Mouse (Mus musculus) heart, embryonic 15.5 days (tissue): Measurements from ENCODE around the gene Elovl2. TPM values are rescaled to one million over a fixed set of nuclear protein-coding genes. Genes with fewer than 3 reads are reported as not detected.
A peak's percentile ranks its signal among the peaks of the same experiment; 100 is the strongest.

Source experiments
- ATAC-seq: fragments of 200-750 bp; cut with Nextera tagmentation; replicated peaks from 2 replicates; pipeline ENCODE4 v1.8.0; 2017; ENCODE audit warnings: low read depth, moderate TSS enrichment; ENCODE audit not compliant: insufficient number of reproducible peaks, insufficient read depth, low FRiP score
- H3K27ac ChIP-seq: fragments of 300-500 bp; sonication (generic); 2 replicates; pipeline ENCODE4 v1.5.1; 2015; ENCODE audit warnings: mild to moderate bottlenecking, inconsistent platforms
- H3K27me3 ChIP-seq: fragments of 300-500 bp; sonication (generic); 2 replicates; pipeline ENCODE4 v1.6.1; 2015; ENCODE audit warnings: inconsistent platforms
- H3K36me3 ChIP-seq: fragments of 300-500 bp; sonication (generic); 2 replicates; pipeline ENCODE4 v1.6.1; 2015; ENCODE audit warnings: mild to moderate bottlenecking, inconsistent platforms
- H3K4me1 ChIP-seq: fragments of 300-500 bp; sonication (generic); replicated peaks from 2 replicates; pipeline ENCODE4 v1.6.1; 2015; ENCODE audit warnings: inconsistent platforms
- H3K4me2 ChIP-seq: fragments of 300-500 bp; sonication (generic); 2 replicates; pipeline ENCODE4 v1.6.1; 2015; ENCODE audit warnings: inconsistent platforms, mild to moderate bottlenecking, moderate library complexity
- H3K4me3 ChIP-seq: fragments of 300-500 bp; sonication (generic); 2 replicates; pipeline ENCODE4 v1.5.1; 2015; ENCODE audit warnings: mild to moderate bottlenecking, inconsistent platforms
- H3K9ac ChIP-seq: fragments of 300-500 bp; sonication (generic); 2 replicates; pipeline ENCODE4 v1.6.1; 2015; ENCODE audit warnings: mild to moderate bottlenecking, inconsistent platforms
- H3K9me3 ChIP-seq: fragments of 300-500 bp; sonication (generic); replicated peaks from 2 replicates; pipeline ENCODE4 v1.6.1; 2016; ENCODE audit warnings: inconsistent platforms
- WGBS: fragments of 180-500 bp; shearing (Covaris S2); methylation state at CpG from one replicate; pipeline ENCODE4 v1.1.7; 2015; ENCODE audit warnings: mixed read lengths; 5-methylcytosine and 5-hydroxymethylcytosine counted together
- polyA plus RNA-seq: library from polyadenylated mRNA; unstranded; fragments of >200 nt; fragmentation: Nextera tagmentation; extraction: Ambion mirVana; gene quantifications from 2 replicates; pipeline ENCODE4 v1.2.1, GENCODE M21; 2015

Gene Elovl2
- polyA plus RNA-seq, 1 experiment from 2014 or later, result 0.59 TPM

DNA sequence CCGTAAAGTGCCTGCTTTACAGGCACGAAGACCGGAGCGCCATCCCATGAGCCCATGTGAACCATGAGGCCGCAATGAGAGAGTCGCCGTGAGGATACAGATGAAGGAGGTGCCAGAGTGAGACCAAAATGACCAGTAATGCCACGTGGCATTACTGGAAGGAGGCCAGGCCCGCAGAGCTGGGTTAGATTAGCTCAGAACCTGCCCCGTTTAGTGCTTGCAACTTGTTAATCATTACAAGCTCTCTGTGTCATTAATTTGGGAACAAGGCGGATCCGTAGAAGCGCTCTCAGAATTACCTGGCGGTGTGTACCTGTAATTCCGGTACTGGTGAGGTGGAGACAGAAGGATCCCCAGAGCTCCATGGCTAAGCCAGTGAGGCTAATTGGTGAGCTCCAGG is 12.0 kb upstream of the Elovl2 start:
- Histone ChIP-seq H3K27me3 (no peaks in the 10 kb centered on the region), H3K4me2 (no peak overlapping the region), H3K27ac (no peak overlapping the region), H3K9ac (no peak overlapping the region), H3K9me3 (no peaks in the 10 kb centered on the region), H3K36me3 (no peaks in the 10 kb centered on the region), H3K4me3 (no peak overlapping the region), H3K4me1 (no peaks in the 10 kb centered on the region)
- WGBS, result 89% methylated on average over 15 of the region's 15 CpGs
- no peak for ATAC-seq

DNA sequence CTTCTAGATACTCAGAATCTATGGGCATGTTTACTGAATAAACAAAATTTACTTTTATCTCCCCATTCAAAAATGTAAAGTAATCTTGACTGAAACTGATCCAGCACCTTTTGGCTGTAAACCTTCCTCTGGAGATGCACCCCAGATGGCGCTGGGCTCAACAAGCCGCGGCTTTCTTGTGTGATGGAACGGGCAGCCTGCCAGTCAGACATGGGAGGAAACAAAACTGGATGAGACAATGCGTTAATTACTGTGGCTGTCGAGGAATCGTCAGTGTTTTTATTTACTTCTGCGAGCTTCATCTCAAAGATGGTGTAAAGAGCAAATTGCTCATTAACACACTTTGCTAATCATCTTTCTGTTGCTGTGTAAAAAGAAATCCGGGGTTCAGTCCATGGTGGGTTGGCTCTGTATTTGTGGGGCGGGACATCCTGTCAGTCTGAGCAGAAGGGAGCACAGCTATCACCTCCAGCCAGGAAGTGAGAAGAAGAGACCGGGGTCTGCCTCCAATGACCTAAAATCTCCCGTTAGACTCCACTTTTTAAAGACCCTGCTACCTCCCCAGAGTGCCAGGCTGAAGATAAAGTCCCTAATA is 11.3 kb upstream of the Elovl2 start:
- no peak for ATAC-seq
- no peaks in the 10 kb centered on the region for H3K9me3 ChIP-seq
- no peak overlapping the region for H3K4me2 ChIP-seq
- no peaks in the 10 kb centered on the region for H3K27me3 ChIP-seq
- H3K4me1 ChIP-seq, result no peaks in the 10 kb centered on the region
- no peak overlapping the region for H3K9ac ChIP-seq
- 79% methylated on average over 12 of the region's 12 CpGs for WGBS
- no peaks in the 10 kb centered on the region for H3K36me3 ChIP-seq
- H3K27ac ChIP-seq, result no peak overlapping the region
- H3K4me3 ChIP-seq, result no peak overlapping the region

GRCm38 (mm10) chr13:41230256-41230655 is 10.1 kb upstream of the Elovl2 start:
- Histone ChIP-seq H3K36me3 (no peaks in the 10 kb centered on the region), H3K4me1 (no peaks in the 10 kb centered on the region), H3K27me3 (no peaks in the 10 kb centered on the region), H3K4me3 (no peak overlapping the region), H3K9ac (no peak overlapping the region), H3K27ac (no peak overlapping the region), H3K9me3 (no peaks in the 10 kb centered on the region), H3K4me2 (no peak overlapping the region)
- WGBS, result 71% methylated on average over 5 of the region's 5 CpGs
- no peak for ATAC-seq

GRCm38 (mm10) chr13:41228060-41228459 is 7.9 kb upstream of the Elovl2 start:
- H3K36me3 ChIP-seq, result no peaks in the 10 kb centered on the region
- H3K27ac ChIP-seq, result no peak overlapping the region
- 77% methylated on average over 5 of the region's 5 CpGs for WGBS
- no peak overlapping the region for H3K4me2 ChIP-seq
- no peaks in the 10 kb centered on the region for H3K27me3 ChIP-seq
- H3K4me3 ChIP-seq, result no peak overlapping the region
- no peaks in the 10 kb centered on the region for H3K4me1 ChIP-seq
- H3K9ac ChIP-seq, result no peak overlapping the region
- H3K9me3 ChIP-seq, result no peaks in the 10 kb centered on the region
- no peak for ATAC-seq

DNA sequence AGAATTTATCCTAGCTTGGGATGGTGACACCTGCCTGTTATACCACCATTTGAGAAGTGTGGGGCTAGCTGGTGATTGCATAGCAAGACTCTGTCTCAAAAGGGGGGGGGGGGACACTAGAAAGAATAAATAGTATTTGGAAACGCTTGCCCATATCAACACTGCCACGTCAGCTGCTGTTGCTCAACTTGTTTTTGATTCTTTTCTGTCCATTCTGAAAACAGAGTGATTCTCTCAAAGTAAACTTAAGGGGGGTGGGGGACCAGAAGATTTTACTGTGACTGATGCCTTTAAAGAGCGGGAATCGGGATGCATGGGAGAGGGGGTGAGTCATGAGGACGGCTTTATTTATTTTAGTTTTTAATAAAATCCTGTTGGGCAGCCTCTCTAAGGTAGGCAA is 6.3 kb upstream of the Elovl2 start:
- Histone ChIP-seq H3K4me2 (no peak overlapping the region), H3K27me3 (no peaks in the 10 kb centered on the region), H3K36me3 (no peaks in the 10 kb centered on the region), H3K9ac (no peak overlapping the region), H3K9me3 (no peaks in the 10 kb centered on the region), H3K27ac (no peak overlapping the region), H3K4me3 (no peak overlapping the region), H3K4me1 (no peaks in the 10 kb centered on the region)
- 66% methylated on average over 5 of the region's 5 CpGs for WGBS
- no peak for ATAC-seq

GRCm38 (mm10) chr13:41219687-41220303 is 410 bp downstream of the Elovl2 start:
- H3K4me1 ChIP-seq, result peaks cover 8% of the 10 kb centered on the region
- ATAC-seq, result no peak
- H3K27me3 ChIP-seq, result no peaks in the 10 kb centered on the region
- WGBS, result 3% methylated on average over 38 of the region's 39 CpGs
- peak overlapping the region; percentile 37; the same call in 1 of the 2 replicates for H3K9ac ChIP-seq
- peak overlapping the region; percentile 80 for H3K4me2 ChIP-seq
- H3K27ac ChIP-seq, result no peak overlapping the region
- no peaks in the 10 kb centered on the region for H3K36me3 ChIP-seq
- H3K4me3 ChIP-seq, result peak overlapping the region; percentile 58
- H3K9me3 ChIP-seq, result no peaks in the 10 kb centered on the region

GRCm38 (mm10) chr13:41219056-41219455 is 1.1 kb downstream of the Elovl2 start:
- Histone ChIP-seq H3K4me1 (peaks cover 8% of the 10 kb centered on the region), H3K36me3 (no peaks in the 10 kb centered on the region), H3K27ac (no peak overlapping the region), H3K27me3 (no peaks in the 10 kb centered on the region), H3K9me3 (no peaks in the 10 kb centered on the region), H3K9ac (no peak overlapping the region), H3K4me2 (no peak overlapping the region), H3K4me3 (no peak overlapping the region)
- ATAC-seq, result no peak
- 22% methylated on average over 1 of the region's 1 CpGs for WGBS

GRCm38 (mm10) chr13:41216236-41216635 is 4.0 kb downstream of the Elovl2 start:
- Histone ChIP-seq H3K9me3 (no peaks in the 10 kb centered on the region), H3K27me3 (no peaks in the 10 kb centered on the region), H3K4me3 (no peak overlapping the region), H3K4me1 (peaks cover 8% of the 10 kb centered on the region), H3K36me3 (no peaks in the 10 kb centered on the region), H3K27ac (no peak overlapping the region), H3K9ac (no peak overlapping the region), H3K4me2 (no peak overlapping the region)
- 69% methylated on average over 3 of the region's 3 CpGs for WGBS
- no peak for ATAC-seq

DNA sequence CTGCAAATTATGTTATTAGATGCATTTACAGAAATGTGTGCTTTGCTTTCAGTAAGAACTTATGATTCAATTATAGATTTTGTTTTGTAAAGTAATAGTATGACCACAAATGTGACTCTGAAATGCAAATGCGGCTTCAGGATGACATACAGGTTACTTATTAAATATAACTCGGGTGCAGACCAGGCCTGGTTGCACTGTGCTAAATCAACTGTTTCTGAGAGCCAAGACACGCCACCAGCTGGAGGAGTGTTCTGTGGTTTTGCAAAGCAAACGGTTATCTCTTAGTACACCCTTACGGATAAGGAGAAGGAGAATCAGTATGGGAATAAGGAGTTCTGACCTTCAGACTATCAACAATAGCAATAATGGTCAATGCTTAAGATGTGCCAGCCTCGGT is 4.5 kb downstream of the Elovl2 start:
- H3K36me3 ChIP-seq, result no peaks in the 10 kb centered on the region
- H3K27me3 ChIP-seq, result no peaks in the 10 kb centered on the region
- WGBS, result 72% methylated on average over 6 of the region's 6 CpGs
- H3K9me3 ChIP-seq, result no peaks in the 10 kb centered on the region
- no peak overlapping the region for H3K9ac ChIP-seq
- peaks cover 6% of the 10 kb centered on the region for H3K4me1 ChIP-seq
- no peak overlapping the region for H3K4me3 ChIP-seq
- no peak overlapping the region for H3K27ac ChIP-seq
- ATAC-seq, result no peak
- H3K4me2 ChIP-seq, result no peak overlapping the region

DNA sequence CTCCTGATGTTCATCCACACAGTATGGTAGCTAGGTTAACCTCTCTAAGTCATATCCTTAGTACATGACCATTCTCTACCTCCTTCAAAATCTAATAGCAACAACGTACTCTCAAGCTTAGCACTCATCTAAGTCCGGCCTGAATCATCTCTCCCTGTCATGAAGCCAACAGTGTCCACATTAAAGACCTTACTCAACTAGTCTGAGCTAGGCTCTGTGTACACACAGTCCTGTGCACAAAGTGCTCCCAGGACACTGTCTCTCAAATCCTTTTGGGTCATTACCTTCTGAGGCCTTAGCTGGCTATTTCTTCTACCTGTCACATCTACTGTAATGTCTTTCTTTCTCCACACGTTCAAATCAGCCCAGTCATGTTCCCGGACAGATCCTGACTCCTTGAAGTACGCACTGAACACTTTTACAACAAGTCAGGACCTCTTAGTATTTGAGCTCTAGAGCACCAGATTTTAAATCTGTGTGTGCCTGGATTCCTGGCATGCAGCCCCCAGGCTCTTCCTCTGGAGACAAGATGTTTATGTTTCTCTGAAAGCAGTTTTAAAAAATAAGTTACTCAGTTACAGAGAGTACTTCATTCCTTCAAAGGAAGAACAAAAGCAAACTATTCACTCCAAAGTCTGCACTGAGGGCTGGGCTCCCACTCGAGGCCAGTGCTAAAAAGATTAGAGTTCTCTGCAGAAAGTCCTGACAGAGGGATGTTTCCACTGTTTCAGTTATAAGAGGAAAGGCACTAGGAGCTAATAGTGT is 7.5 kb downstream of the Elovl2 start:
- Histone ChIP-seq H3K4me3 (no peak overlapping the region), H3K27ac (no peak overlapping the region), H3K36me3 (no peaks in the 10 kb centered on the region), H3K9ac (no peak overlapping the region), H3K4me2 (no peak overlapping the region), H3K27me3 (no peaks in the 10 kb centered on the region), H3K4me1 (no peaks in the 10 kb centered on the region), H3K9me3 (no peaks in the 10 kb centered on the region)
- ATAC-seq, result no peak
- 61% methylated on average over 6 of the region's 6 CpGs for WGBS

DNA sequence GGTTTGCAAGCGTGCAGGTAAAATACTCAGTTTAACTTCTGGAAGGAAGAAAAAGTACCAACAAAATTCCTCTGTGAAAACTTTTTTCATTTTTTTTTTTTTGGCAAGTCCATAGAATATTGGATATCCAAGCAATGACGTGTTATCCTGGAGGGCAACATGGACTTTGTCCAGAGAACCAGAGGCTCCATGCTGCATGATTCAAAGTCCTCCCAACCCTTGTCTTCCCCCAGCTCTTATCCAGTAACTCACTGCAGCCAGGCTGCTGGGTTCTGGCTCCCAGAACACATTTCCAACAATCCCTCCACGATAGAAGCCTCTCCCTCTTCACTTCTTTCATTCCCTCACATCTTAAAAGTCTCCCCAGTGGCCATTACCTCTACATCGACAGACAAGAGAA is 8.9 kb downstream of the Elovl2 start:
- Histone ChIP-seq H3K27me3 (no peaks in the 10 kb centered on the region), H3K4me1 (no peaks in the 10 kb centered on the region), H3K36me3 (no peaks in the 10 kb centered on the region), H3K4me2 (no peak overlapping the region), H3K9me3 (no peaks in the 10 kb centered on the region), H3K9ac (no peak overlapping the region), H3K4me3 (no peak overlapping the region), H3K27ac (no peak overlapping the region)
- no peak for ATAC-seq
- WGBS, result 63% methylated on average over 4 of the region's 4 CpGs
